Mouse (Mus musculus) heart, adult 2 months (tissue): ENCODE measurements around the gene Msrb1. TPM values are rescaled to one million over a fixed set of nuclear protein-coding genes. Genes with fewer than 3 reads are reported as not detected.

Experiments
- DNase-seq, 2 experiments: peaks; one replicate each; pipeline ENCODE4 v3.0.0; 2021
- H3K27ac ChIP-seq: fragments of 200-600 bp; 2 replicates; pipeline ENCODE4 v1.8.1; 2022
- H3K27me3 ChIP-seq: fragments of 200-500 bp; 2 replicates; pipeline ENCODE4 v1.6.1; 2012; ENCODE audit warnings: mild to moderate bottlenecking, low read length, inconsistent platforms, mixed read lengths; ENCODE audit not compliant: control insufficient read depth, insufficient read depth
- H3K36me3 ChIP-seq: fragments of 200-500 bp; 2 replicates; pipeline ENCODE4 v1.6.1; 2012; ENCODE audit warnings: low read length, inconsistent platforms; ENCODE audit not compliant: control insufficient read depth, insufficient read depth
- H3K4me1 ChIP-seq: fragments of 200-500 bp; 2 replicates; pipeline ENCODE4 v1.6.1; 2011; ENCODE audit warnings: low read length; ENCODE audit not compliant: control insufficient read depth, insufficient read depth
- H3K4me3 ChIP-seq: fragments of 200-600 bp; 2 replicates; pipeline ENCODE4 v1.8.1; 2022
- H3K79me2 ChIP-seq: fragments of 200-500 bp; replicated peaks from 2 replicates; pipeline ENCODE4 v1.6.1; 2012; ENCODE audit warnings: mild to moderate bottlenecking, inconsistent platforms, low read length, moderate library complexity, mixed read lengths; ENCODE audit not compliant: control insufficient read depth, insufficient read depth
- H3K9ac ChIP-seq: fragments of 200-500 bp; 2 replicates; pipeline ENCODE4 v1.6.1; 2012; ENCODE audit warnings: low read depth, mild to moderate bottlenecking, control low read depth, inconsistent platforms, low read length, mixed read lengths
- CTCF ChIP-seq: fragments of 200-600 bp; IDR thresholded peaks from 2 replicates; pipeline ENCODE4 v1.8.1; 2022; ENCODE audit warnings: antibody characterized with exemption, mild to moderate bottlenecking, moderate library complexity
- EP300 ChIP-seq: fragments of 200-500 bp; IDR thresholded peaks from 2 replicates; pipeline ENCODE4 v1.6.1; 2011; ENCODE audit warnings: low read depth, low read length, control low read depth; ENCODE audit not compliant: insufficient read depth
- POLR2A ChIP-seq: fragments of 200-500 bp; IDR thresholded peaks from 2 replicates; pipeline ENCODE4 v1.6.1; 2011; ENCODE audit warnings: mild to moderate bottlenecking, low read depth, low read length, control low read depth; ENCODE audit not compliant: insufficient read depth
- WGBS: fragments of 180-500 bp; shearing (Covaris S2); methylation state at CpG from one replicate; pipeline ENCODE4 v1.1.7; 2018; 5-methylcytosine and 5-hydroxymethylcytosine counted together
- intact Hi-C: fragments of 180-260 bp; cut with DNase I; formaldehyde crosslinking; loops from one replicate; pipeline ENCODE4 v1.15.1; 2025
- polyA plus RNA-seq: library from polyadenylated mRNA; depleted of rRNA; stranded (reverse); fragments of >200 nt; gene quantifications from 2 replicates; pipeline ENCODE4 v1.2.3, GENCODE M21; 2012
- total RNA-seq, 2 experiments: library from RNA; stranded (reverse); gene quantifications; 2 replicates each; pipeline ENCODE4 v1.2.3; 2021

Msrb1 gene
- total and polyA plus RNA-seq, 3 experiments = 154 to 178 (median 155) TPM

DNA sequence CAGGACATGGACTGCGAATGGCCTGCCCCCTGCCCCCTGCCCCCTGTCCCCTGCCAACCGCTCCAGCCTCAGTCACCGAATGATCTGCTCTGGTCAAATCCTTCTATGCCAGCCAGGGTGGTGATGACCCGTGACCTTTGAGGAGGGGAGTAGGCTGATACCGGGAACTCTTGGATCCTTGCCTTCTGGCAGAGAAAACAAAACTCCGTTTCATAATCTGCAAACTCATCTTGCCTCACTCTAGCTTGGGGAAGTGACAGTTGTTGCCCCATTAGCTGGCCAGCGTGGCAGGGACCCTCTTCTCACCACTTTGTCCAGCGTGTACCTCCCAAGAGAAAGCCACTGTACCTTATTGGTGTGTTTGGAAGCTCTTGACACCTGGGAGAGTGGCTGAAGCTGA, 5.9 kb downstream of the Msrb1 start:
- H3K27me3 ChIP-seq = no peaks in the 10 kb centered on the region
- TF ChIP-seq POLR2A (no peak), EP300 (no peak), CTCF (no peak)
- DNase-seq = no peak
- H3K9ac ChIP-seq = no peak overlapping the region
- H3K4me1 ChIP-seq = peaks cover 3% of the 10 kb centered on the region
- intact Hi-C loops = loop anchor here (10.0 kb wide), 1 partner anchor 272 kb away; the partner anchor contains the start of genes Cramp1l and Ift140
- H3K36me3 ChIP-seq = peaks cover 2% of the 10 kb centered on the region; the same call in 1 of the 2 replicates
- H3K4me3 ChIP-seq = no peak overlapping the region
- no peaks in the 10 kb centered on the region for H3K79me2 ChIP-seq
- no peak overlapping the region for H3K27ac ChIP-seq
- 62% methylated on average over 8 of the region's 8 CpGs for WGBS

DNA sequence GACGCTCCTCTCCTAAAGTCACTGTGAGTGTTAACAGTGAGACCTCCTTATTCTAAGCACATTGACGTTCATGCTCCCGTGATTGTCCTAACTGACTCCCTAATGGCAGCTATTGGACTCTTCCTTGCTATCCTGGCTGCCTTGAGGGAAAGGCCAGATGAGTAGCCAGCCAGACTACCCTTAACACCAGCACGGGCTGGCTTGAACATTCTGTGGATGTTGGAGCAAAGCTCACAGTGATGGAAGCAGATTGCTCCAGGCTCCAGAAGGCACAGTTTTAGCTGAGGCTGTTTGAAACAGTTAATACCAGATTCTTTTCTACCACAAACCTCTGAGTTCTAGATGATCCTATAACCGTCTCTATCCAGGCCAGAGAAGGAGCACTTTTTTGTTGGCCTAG, 7.5 kb downstream of the Msrb1 start:
- DNase-seq = no peak
- Histone ChIP-seq H3K27ac (no peak overlapping the region), H3K36me3 (no peaks in the 10 kb centered on the region), H3K4me1 (no peaks in the 10 kb centered on the region), H3K9ac (no peak overlapping the region), H3K4me3 (no peak overlapping the region), H3K27me3 (no peaks in the 10 kb centered on the region), H3K79me2 (no peaks in the 10 kb centered on the region)
- intact Hi-C loops = loop anchor here (10.0 kb wide), 1 partner anchor 271 kb away; the partner anchor contains the start of genes Cramp1l and Ift140
- no peak for TF ChIP-seq POLR2A
- TF ChIP-seq CTCF = no peak
- no peak for TF ChIP-seq EP300
- 67% methylated on average over 5 of the region's 5 CpGs for WGBS

DNA sequence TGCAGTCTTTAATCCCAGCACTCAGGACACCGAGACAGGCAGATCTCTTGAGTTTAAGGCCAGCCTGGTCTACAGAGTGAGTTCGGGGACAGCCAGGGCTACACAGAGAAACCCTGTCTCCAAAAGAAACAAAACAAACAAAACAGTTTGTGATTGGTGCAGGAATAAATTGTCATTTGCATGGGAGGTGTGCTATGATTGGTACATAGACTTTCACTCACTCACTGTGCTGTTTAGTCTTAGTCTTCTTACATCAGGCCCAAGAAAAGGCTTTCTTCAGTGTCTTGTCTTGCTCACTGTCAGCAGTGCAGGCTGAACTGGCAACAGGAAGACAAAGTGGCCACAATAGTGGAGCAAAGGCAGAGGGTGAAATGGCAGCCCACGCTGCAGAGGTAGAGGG, 7.9 kb downstream of the Msrb1 start:
- DNase-seq = no peak
- 72% methylated on average over 3 of the region's 3 CpGs for WGBS
- Histone ChIP-seq H3K36me3 (no peaks in the 10 kb centered on the region), H3K4me1 (no peaks in the 10 kb centered on the region), H3K9ac (no peak overlapping the region), H3K27ac (no peak overlapping the region), H3K4me3 (no peak overlapping the region), H3K27me3 (no peaks in the 10 kb centered on the region), H3K79me2 (no peaks in the 10 kb centered on the region)
- TF ChIP-seq EP300 = no peak
- no peak for TF ChIP-seq CTCF
- TF ChIP-seq POLR2A = no peak
- intact Hi-C loops = loop anchor here (10.0 kb wide), 1 partner anchor 270 kb away; the partner anchor contains the start of genes Cramp1l and Ift140

DNA sequence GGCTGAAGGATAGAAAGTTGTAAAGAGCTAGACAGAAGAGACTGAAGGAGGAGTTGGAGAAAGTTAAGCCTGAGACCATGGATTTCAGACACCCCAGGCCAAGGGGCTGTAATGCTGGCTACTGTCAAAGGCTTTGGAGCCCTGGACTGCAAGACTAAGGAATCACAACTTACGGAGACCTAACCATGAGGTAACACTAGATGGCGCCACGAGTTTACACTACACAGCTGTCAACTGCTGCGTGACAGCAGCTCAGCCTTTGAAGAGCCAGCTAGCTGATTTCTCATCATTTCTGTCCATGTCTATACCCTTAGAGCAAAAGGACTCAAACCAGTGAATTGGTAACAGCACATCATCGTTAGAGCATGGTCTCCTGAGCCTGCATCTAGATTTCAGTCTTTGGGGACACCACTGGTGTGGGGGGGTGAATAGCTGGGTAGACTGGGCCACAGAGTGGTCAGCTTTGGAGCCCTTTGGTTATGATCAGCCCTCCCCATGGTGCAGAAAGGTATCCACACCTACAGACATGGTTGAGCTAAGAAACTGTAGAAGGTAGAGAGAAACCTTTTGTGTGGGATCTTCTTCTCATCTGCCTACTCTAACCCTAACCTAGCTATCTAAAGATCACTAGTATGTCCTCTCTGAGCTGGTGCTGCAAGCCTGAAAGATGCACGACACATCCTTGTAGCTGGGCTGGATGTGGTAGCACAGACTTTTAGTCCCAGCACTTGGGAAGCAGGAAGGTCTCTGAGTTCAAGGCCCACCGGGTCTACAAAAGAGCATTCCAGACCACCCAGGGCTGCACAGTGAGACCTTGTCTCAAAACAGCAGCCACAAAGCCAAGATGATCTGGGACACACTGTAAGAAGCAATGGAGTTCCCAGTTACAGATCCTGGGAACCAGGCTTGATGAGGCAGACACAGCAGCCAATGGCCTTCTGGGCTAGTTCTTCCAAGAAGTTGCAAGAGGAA, 9.4 kb downstream of the Msrb1 start:
- TF ChIP-seq CTCF (peak; percentile 96), POLR2A (no peak), EP300 (peak; percentile 93)
- H3K27me3 ChIP-seq = no peaks in the 10 kb centered on the region
- H3K4me1 ChIP-seq = no peaks in the 10 kb centered on the region
- no peak overlapping the region for H3K9ac ChIP-seq
- intact Hi-C loops = loop anchor here (1.0 to 10.0 kb wide), 3 partner anchors 71 to 269 kb away; partner anchors contain the start of genes Cramp1l and Ift140
- H3K79me2 ChIP-seq = no peaks in the 10 kb centered on the region
- H3K36me3 ChIP-seq = no peaks in the 10 kb centered on the region
- no peak overlapping the region for H3K4me3 ChIP-seq
- no peak overlapping the region for H3K27ac ChIP-seq
- peak; percentile 78 to 81 for DNase-seq
- WGBS = 22% methylated on average over 7 of the region's 7 CpGs

DNA sequence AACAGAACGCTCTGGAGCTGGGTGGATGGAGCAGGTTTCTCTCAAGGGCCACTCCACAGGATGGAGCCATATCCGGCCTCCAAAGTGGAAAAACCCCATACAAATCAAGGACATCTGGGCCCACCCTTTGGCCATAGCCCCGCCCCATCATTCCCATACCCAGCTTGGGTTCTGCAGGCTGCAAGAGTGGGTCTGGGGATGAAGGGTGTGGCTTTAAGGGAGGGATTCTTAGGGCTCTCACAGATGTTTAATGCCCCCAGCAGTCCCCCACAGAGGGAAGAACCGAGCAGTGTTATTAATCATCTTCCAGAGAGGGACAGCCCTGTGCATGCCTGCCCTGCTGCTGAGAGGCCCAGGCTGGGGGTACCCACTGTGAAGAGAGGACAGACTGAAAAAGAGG, 10.5 kb downstream of the Msrb1 start:
- no peak overlapping the region for H3K9ac ChIP-seq
- H3K27me3 ChIP-seq = peaks cover 5% of the 10 kb centered on the region
- 36% methylated on average over 4 of the region's 4 CpGs for WGBS
- no peak for DNase-seq
- no peak overlapping the region for H3K4me3 ChIP-seq
- no peaks in the 10 kb centered on the region for H3K79me2 ChIP-seq
- H3K4me1 ChIP-seq = no peaks in the 10 kb centered on the region
- H3K36me3 ChIP-seq = no peaks in the 10 kb centered on the region
- TF ChIP-seq EP300 = no peak
- TF ChIP-seq POLR2A = no peak
- no peak for TF ChIP-seq CTCF
- no peak overlapping the region for H3K27ac ChIP-seq
- intact Hi-C loops = loop anchor here (10.0 kb wide), 1 partner anchor 268 kb away; the partner anchor contains the start of genes Cramp1l and Ift140

DNA sequence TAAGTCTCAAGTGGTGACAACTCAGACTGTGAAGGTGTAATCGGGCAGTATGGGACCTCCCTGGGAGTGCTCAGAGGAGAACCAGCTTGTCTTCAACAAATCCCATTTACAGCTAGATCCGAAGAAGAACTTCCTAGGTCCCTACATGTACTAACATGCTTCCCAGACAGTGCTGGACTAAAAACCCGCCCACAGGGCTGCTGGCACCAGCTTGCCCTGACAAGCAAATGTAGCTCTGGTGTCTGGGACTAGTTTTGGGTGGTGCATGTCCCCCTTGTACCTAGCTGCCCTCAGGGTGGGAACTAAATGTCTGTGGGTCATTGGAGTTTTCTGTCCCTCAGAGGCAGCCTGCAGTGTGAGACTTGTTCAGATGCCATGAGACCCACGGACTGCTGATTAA, 15.1 kb downstream of the Msrb1 start:
- Histone ChIP-seq H3K79me2 (no peaks in the 10 kb centered on the region), H3K36me3 (no peaks in the 10 kb centered on the region), H3K9ac (no peak overlapping the region), H3K4me3 (no peak overlapping the region), H3K4me1 (no peaks in the 10 kb centered on the region; the same call in 1 of the 2 replicates), H3K27ac (no peak overlapping the region), H3K27me3 (peaks cover 17% of the 10 kb centered on the region)
- WGBS = 9% methylated on average over 4 of the region's 4 CpGs
- intact Hi-C loops = no loop called here
- no peak for DNase-seq
- TF ChIP-seq CTCF = no peak
- TF ChIP-seq POLR2A = no peak
